In genomic region chr6:36175112-36175511, GRCm38 (mm10) we compare ENCODE assay signal across 19 mouse cellular contexts.
DNase-seq lines count a peak whose midpoint lies in the region; ATAC-seq and TF ChIP-seq lines count a peak whose summit lies in the region.
"Had no signal": no experiment of that assay in that cellular context is flagged by ENCODE, and none has a peak within 500 bp of the region (broad histone marks: within the 10 kb centered on the region; RNA-seq: fewer than 3 reads in every experiment).

No protein-coding gene starts in this region.

- ATAC-seq in intestine, embryonic 16.5 days: peak; percentile 60; the same call in 1 of the 2 replicates
- peak; percentile 92 for ATAC-seq in liver, postnatal 0 days
- ATAC-seq: midbrain, embryonic 16.5 days had no signal

- H3K79me2 ChIP-seq in liver, adult 2 months (ENCODE audit: control insufficient read depth, insufficient read depth, low read length): no peaks in the 10 kb centered on the region

- H3K9ac ChIP-seq in intestine, embryonic 16.5 days (ENCODE audit: low read depth, low read length): no peak overlapping the region
- H3K9ac ChIP-seq in liver, adult 2 months (ENCODE audit: low read depth, low read length): no peak overlapping the region
- no peak overlapping the region for H3K9ac ChIP-seq in liver, postnatal 0 days (replicated peaks)
- H3K9ac ChIP-seq: forebrain, embryonic 12.5 days; heart, embryonic 13.5 days; hindbrain, embryonic 15.5 days; limb, embryonic 15.5 days had no signal

- no peaks in the 10 kb centered on the region for H3K4me1 ChIP-seq in intestine, embryonic 16.5 days (ENCODE audit: control insufficient read depth, insufficient read depth, low read length)
- peaks cover 10% of the 10 kb centered on the region; the same call in 1 of the 2 replicates for H3K4me1 ChIP-seq in liver, adult 2 months (ENCODE audit: control insufficient read depth, insufficient read depth, low read length)
- no peaks in the 10 kb centered on the region for H3K4me1 ChIP-seq in liver, postnatal 0 days (ENCODE audit: insufficient read depth)
- H3K4me1 ChIP-seq: forebrain, embryonic 12.5 days; heart, embryonic 13.5 days; hindbrain, embryonic 15.5 days; limb, embryonic 15.5 days had no signal

- peak; percentile 98 for DNase-seq in liver, adult 2 months (ENCODE audit: extremely low read depth, low read depth, low spot score)
- DNase-seq in liver, postnatal 0 days: peak; percentile 14
- peak; percentile 65 for DNase-seq in lung, postnatal 36 days
- no peak for DNase-seq in retina, postnatal 1 day
- no peak for DNase-seq in embryo, embryonic 10 days (ENCODE audit: low spot score)
- DNase-seq in retina, embryonic 14.5 days (ENCODE audit: low spot score): no peak
- DNase-seq: cerebellum, adult 18-20 months; cerebellum, postnatal 36 days; heart, adult 11 months; heart, postnatal 36 days; kidney, adult 11 months; kidney, postnatal 10 days; thymus, postnatal 25 days had no signal

- no peak overlapping the region for H3K4me3 ChIP-seq in intestine, embryonic 16.5 days (ENCODE audit: low read length)
- no peak overlapping the region for H3K4me3 ChIP-seq in liver, adult 2 months (ENCODE audit: insufficient read depth, low read depth, low read length)
- H3K4me3 ChIP-seq in liver, postnatal 0 days (ENCODE audit: low read depth, low read length): no peak overlapping the region
- H3K4me3 ChIP-seq: forebrain, embryonic 12.5 days; heart, embryonic 13.5 days; hindbrain, embryonic 15.5 days; limb, embryonic 15.5 days had no signal

- H3K27ac ChIP-seq in intestine, embryonic 16.5 days (ENCODE audit: low read length): no peak overlapping the region
- peak overlapping the region; percentile 52 for H3K27ac ChIP-seq in liver, adult 2 months (replicated peaks; ENCODE audit: insufficient read depth, low read depth, low read length)
- peak overlapping the region; percentile 44 for H3K27ac ChIP-seq in liver, postnatal 0 days (ENCODE audit: low read depth)
- H3K27ac ChIP-seq: forebrain, embryonic 12.5 days; heart, embryonic 13.5 days; hindbrain, embryonic 15.5 days; limb, embryonic 15.5 days had no signal

- H3K27me3 ChIP-seq in intestine, embryonic 16.5 days (replicated peaks; ENCODE audit: control insufficient read depth, insufficient read depth, low read length): no peaks in the 10 kb centered on the region
- no peaks in the 10 kb centered on the region for H3K27me3 ChIP-seq in liver, adult 2 months (ENCODE audit: control insufficient read depth, insufficient read depth, low read length)
- no peaks in the 10 kb centered on the region for H3K27me3 ChIP-seq in liver, postnatal 0 days (ENCODE audit: insufficient read depth, low read length)
- H3K27me3 ChIP-seq: forebrain, embryonic 12.5 days; heart, embryonic 13.5 days; hindbrain, embryonic 15.5 days; limb, embryonic 15.5 days had no signal

- TF ChIP-seq EP300 in liver, postnatal 0 days (IDR thresholded peaks at IDR 0.05; ENCODE audit: low read depth): peak; percentile 42; the same call in 1 of the 2 replicates

- no peaks in the 10 kb centered on the region for H3K36me3 ChIP-seq in intestine, embryonic 16.5 days (ENCODE audit: control insufficient read depth, insufficient read depth, low read length)
- no peaks in the 10 kb centered on the region for H3K36me3 ChIP-seq in liver, adult 2 months (ENCODE audit: control insufficient read depth, insufficient read depth, low read length)
- H3K36me3 ChIP-seq in liver, postnatal 0 days (replicated peaks; ENCODE audit: insufficient read depth, low read length): no peaks in the 10 kb centered on the region
- H3K36me3 ChIP-seq: forebrain, embryonic 12.5 days; heart, embryonic 13.5 days; hindbrain, embryonic 15.5 days; limb, embryonic 15.5 days had no signal

- 33% methylated on average over 3 of the region's 3 CpGs for WGBS in intestine, embryonic 16.5 days
- 25% methylated on average over 3 of the region's 3 CpGs for WGBS in liver, adult 2 months
- 56% methylated on average over 3 of the region's 3 CpGs for WGBS in liver, postnatal 0 days (ENCODE audit: insufficient replicate concordance)

- H3K4me2 ChIP-seq in intestine, embryonic 16.5 days (ENCODE audit: low read depth, low read length): no peak overlapping the region
- no peak overlapping the region for H3K4me2 ChIP-seq in liver, postnatal 0 days (ENCODE audit: low read depth, low read length)
- H3K4me2 ChIP-seq: forebrain, embryonic 12.5 days; heart, embryonic 13.5 days; hindbrain, embryonic 15.5 days; limb, embryonic 15.5 days had no signal

- H3K9me3 ChIP-seq in intestine, embryonic 16.5 days (ENCODE audit: control insufficient read depth, low read length): no peaks in the 10 kb centered on the region
- H3K9me3 ChIP-seq in liver, postnatal 0 days (ENCODE audit: low read length): no peaks in the 10 kb centered on the region
- H3K9me3 ChIP-seq: forebrain, embryonic 12.5 days; heart, embryonic 13.5 days; hindbrain, embryonic 15.5 days; limb, embryonic 15.5 days had no signal

- TF ChIP-seq CTCF in liver, adult 2 months (IDR thresholded peaks at IDR 0.05; ENCODE audit: low read depth, low read length): no peak
- no peak for TF ChIP-seq CTCF in liver, postnatal 0 days (IDR thresholded peaks at IDR 0.05; ENCODE audit: low read depth)

- no peak for TF ChIP-seq POLR2A in liver, adult 2 months (IDR thresholded peaks at IDR 0.05; ENCODE audit: extremely low read depth, insufficient read depth, low read length)

Comparison
In these comparisons a context has a peak if more than half of its experiments do, and no peak if none do; other contexts are left out.
1. DNase-seq: peak in liver, adult 2 months (single experiment), liver, postnatal 0 days (single experiment) and lung, postnatal 36 days (single experiment); none in retina, postnatal 1 day (single experiment), embryo, embryonic 10 days (single experiment) and retina, embryonic 14.5 days (single experiment).